Mouse (Mus musculus) midbrain, embryonic 15.5 days (tissue): ENCODE measurements at regions not wholly inside any gene's neighbourhood (a gene's known extent, or its start where the extent isn't known, plus 50 kb on each side); places are given as distances from the start of the nearest gene placed in this dataset.
A peak's percentile ranks its signal among the peaks of the same experiment; 100 is the strongest.
"Not testable (repeated sequence)": the region's sequence is repeated elsewhere in the genome, so short reads cannot be mapped to it uniquely, and the experiment has no call there.

Experiments used
- ATAC-seq: fragments of 200-750 bp; cut with Nextera tagmentation; replicated peaks from 2 replicates; pipeline ENCODE4 v1.8.0; 2017; ENCODE audit warnings: moderate TSS enrichment
- H3K27ac ChIP-seq: fragments of 300-500 bp; sonication (generic); 2 replicates; pipeline ENCODE4 v1.5.1; 2015; ENCODE audit warnings: mild to moderate bottlenecking, inconsistent platforms
- H3K27me3 ChIP-seq: fragments of 300-500 bp; sonication (generic); replicated peaks from 2 replicates; pipeline ENCODE4 v1.6.1; 2015; ENCODE audit warnings: inconsistent platforms
- H3K36me3 ChIP-seq: fragments of 300-500 bp; sonication (generic); replicated peaks from 2 replicates; pipeline ENCODE4 v1.6.1; 2015; ENCODE audit warnings: inconsistent platforms
- H3K4me1 ChIP-seq: fragments of 300-500 bp; sonication (generic); 2 replicates; pipeline ENCODE4 v1.6.1; 2015; ENCODE audit warnings: inconsistent platforms
- H3K4me2 ChIP-seq: fragments of 300-500 bp; sonication (generic); 2 replicates; pipeline ENCODE4 v1.6.1; 2015; ENCODE audit warnings: inconsistent platforms, mild to moderate bottlenecking, moderate library complexity
- H3K4me3 ChIP-seq: fragments of 300-500 bp; sonication (generic); 2 replicates; pipeline ENCODE4 v1.5.1; 2015; ENCODE audit warnings: mild to moderate bottlenecking, inconsistent platforms
- H3K9ac ChIP-seq: fragments of 300-500 bp; sonication (generic); 2 replicates; pipeline ENCODE4 v1.6.1; 2015; ENCODE audit warnings: mild to moderate bottlenecking, inconsistent platforms
- H3K9me3 ChIP-seq: fragments of 300-500 bp; sonication (generic); 2 replicates; pipeline ENCODE4 v1.6.1; 2016; ENCODE audit warnings: inconsistent platforms
- WGBS: fragments of 180-500 bp; shearing (Covaris S2); methylation state at CpG from one replicate; pipeline ENCODE4 v1.1.7; 2015; ENCODE audit warnings: mixed read lengths; 5-methylcytosine and 5-hydroxymethylcytosine counted together

DNA sequence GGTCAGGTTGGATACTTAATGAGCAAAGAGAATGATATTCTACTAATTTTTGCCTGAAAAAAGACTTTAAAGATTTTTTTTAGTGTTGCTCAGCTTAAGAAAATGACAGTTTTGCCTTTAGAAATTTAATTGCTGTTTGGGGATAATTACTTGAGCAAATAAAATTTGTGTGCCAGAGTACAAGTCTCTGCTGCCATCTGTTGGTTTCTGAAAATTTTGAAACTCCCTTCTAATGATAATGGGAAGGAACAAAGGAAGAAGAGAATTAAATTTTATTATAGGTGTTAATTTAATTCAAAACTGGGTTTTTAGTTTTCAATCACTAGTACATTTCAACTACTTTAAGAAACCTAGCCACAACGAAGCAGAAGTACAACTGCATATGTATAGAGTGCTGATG, 94.1 kb downstream of the Gm17521 start:
- no peak overlapping the region for H3K4me3 ChIP-seq
- H3K9me3 ChIP-seq, result no peaks in the 10 kb centered on the region
- H3K4me2 ChIP-seq, result no peak overlapping the region
- no peaks in the 10 kb centered on the region for H3K27me3 ChIP-seq
- H3K4me1 ChIP-seq, result no peaks in the 10 kb centered on the region
- H3K9ac ChIP-seq, result no peak overlapping the region
- 41% methylated on average over 1 of the region's 1 CpGs for WGBS
- H3K36me3 ChIP-seq, result no peaks in the 10 kb centered on the region
- H3K27ac ChIP-seq, result no peak overlapping the region
- no peak for ATAC-seq

GRCm38 (mm10) chrX:122892682-122893081, 136.8 kb downstream of the Gm17521 start:
- ATAC-seq, result no peak
- no peak overlapping the region for H3K4me3 ChIP-seq

GRCm38 (mm10) chrX:122854453-122854852, 175.0 kb downstream of the Gm17521 start:
- H3K27ac ChIP-seq, result no peak overlapping the region
- no peaks in the 10 kb centered on the region for H3K36me3 ChIP-seq
- H3K4me2 ChIP-seq, result no peak overlapping the region
- H3K9me3 ChIP-seq, result no peaks in the 10 kb centered on the region
- H3K4me3 ChIP-seq, result no peak overlapping the region
- no peak for ATAC-seq
- H3K4me1 ChIP-seq, result no peaks in the 10 kb centered on the region
- H3K9ac ChIP-seq, result no peak overlapping the region
- 46% methylated on average over 1 of the region's 1 CpGs for WGBS
- H3K27me3 ChIP-seq, result no peaks in the 10 kb centered on the region

More at GRCm38 (mm10) chrX:122892682-122893081, 136.8 kb downstream of the Gm17521 start:
- Histone ChIP-seq H3K4me2 (no peak overlapping the region), H3K36me3 (no peaks in the 10 kb centered on the region), H3K27ac (no peak overlapping the region), H3K9ac (no peak overlapping the region), H3K27me3 (no peaks in the 10 kb centered on the region), H3K4me1 (no peaks in the 10 kb centered on the region), H3K9me3 (no peaks in the 10 kb centered on the region)
- WGBS, result 63% methylated on average over 1 of the region's 1 CpGs

- H3K9me3 ChIP-seq, H3K4me2 ChIP-seq, H3K27ac ChIP-seq, H3K27me3 ChIP-seq, H3K4me3 ChIP-seq, H3K9ac ChIP-seq, ATAC-seq, H3K4me1 ChIP-seq, H3K36me3 ChIP-seq: not testable (repeated sequence)
Measured at GRCm38 (mm10) chrX:122831222-122831621, 198.2 kb downstream of the Gm17521 start.

DNA sequence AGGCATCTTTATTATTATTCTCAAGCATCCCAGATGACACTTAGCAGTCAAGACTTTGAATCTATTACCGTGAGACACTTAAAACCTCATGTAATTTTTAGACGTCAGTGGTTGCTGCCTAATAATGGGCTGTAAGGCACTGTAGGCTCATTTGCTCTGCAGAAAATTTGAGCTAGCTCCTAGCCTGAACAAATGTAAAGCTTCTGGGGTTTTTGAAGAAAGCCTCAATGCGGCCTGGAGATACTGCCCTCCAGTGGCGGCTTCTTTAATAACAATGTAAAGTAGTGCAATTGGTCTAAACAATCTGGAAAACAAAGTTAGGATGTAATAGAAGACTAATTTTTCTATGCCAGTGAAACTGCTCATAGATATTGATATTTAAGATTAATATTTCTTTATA, 203.4 kb downstream of the Gm17521 start:
- 12% methylated on average over 4 of the region's 4 CpGs for WGBS
- no peak overlapping the region for H3K4me2 ChIP-seq

More for the DNA sequence above, 203.4 kb downstream of the Gm17521 start:
- Histone ChIP-seq H3K27ac (no peak overlapping the region), H3K36me3 (no peaks in the 10 kb centered on the region), H3K9ac (no peak overlapping the region), H3K27me3 (no peaks in the 10 kb centered on the region), H3K9me3 (no peaks in the 10 kb centered on the region), H3K4me3 (no peak overlapping the region), H3K4me1 (no peaks in the 10 kb centered on the region)
- ATAC-seq, result 0 out of 2 replicates have a peak, but pooled peaks have one; percentile 52
